Mouse (Mus musculus) neural tube, embryonic 14.5 days (tissue): ENCODE measurements at regions not wholly inside any gene's neighbourhood (a gene's known extent, or its start where the extent isn't known, plus 50 kb on each side); places are given as distances from the start of the nearest gene placed in this dataset.

Source experiments
- ATAC-seq: fragments of 200-750 bp; cut with Nextera tagmentation; 2 replicates; pipeline ENCODE4 v1.8.0; 2017; ENCODE audit warnings: low read depth, mild to moderate bottlenecking, moderate TSS enrichment, moderate library complexity
- H3K27ac ChIP-seq: fragments of 300-500 bp; sonication (generic); 2 replicates; pipeline ENCODE4 v1.5.1; 2014; ENCODE audit warnings: low read depth, mild to moderate bottlenecking, control low read depth, low read length, moderate library complexity, mixed read lengths
- H3K27me3 ChIP-seq: fragments of 300-500 bp; sonication (generic); 2 replicates; pipeline ENCODE4 v1.6.1; 2014; ENCODE audit warnings: low read length; ENCODE audit not compliant: control insufficient read depth, insufficient read depth
- H3K36me3 ChIP-seq: fragments of 300-500 bp; sonication (generic); 2 replicates; pipeline ENCODE4 v1.6.1; 2014; ENCODE audit warnings: low read length, mixed read lengths; ENCODE audit not compliant: control insufficient read depth, insufficient read depth
- H3K4me1 ChIP-seq: fragments of 300-500 bp; sonication (generic); 2 replicates; pipeline ENCODE4 v1.6.1; 2014; ENCODE audit warnings: low read length; ENCODE audit not compliant: control insufficient read depth, insufficient read depth
- H3K4me2 ChIP-seq: fragments of 300-500 bp; sonication (generic); 2 replicates; pipeline ENCODE4 v1.6.1; 2014; ENCODE audit warnings: mild to moderate bottlenecking, low read depth, low read length, control low read depth
- H3K4me3 ChIP-seq: fragments of 300-500 bp; sonication (generic); 2 replicates; pipeline ENCODE4 v1.5.1; 2014; ENCODE audit warnings: low read depth, low read length, control low read depth, mixed read lengths
- H3K9ac ChIP-seq: fragments of 300-500 bp; sonication (generic); replicated peaks from 2 replicates; pipeline ENCODE4 v1.6.1; 2014; ENCODE audit warnings: low read depth, mild to moderate bottlenecking, control low read depth, low read length, mixed read lengths
- H3K9me3 ChIP-seq: fragments of 300-500 bp; sonication (generic); 2 replicates; pipeline ENCODE4 v1.6.1; 2016; ENCODE audit warnings: low read length; ENCODE audit not compliant: control insufficient read depth
- whole genome bisulfite sequencing: fragments of 180-500 bp; shearing (Covaris S2); extraction: QIAGEN DNeasy Blood & Tissue Kit; methylation state at CpG from one replicate; pipeline ENCODE4 v1.1.7; 2014; 5-methylcytosine and 5-hydroxymethylcytosine counted together

DNA sequence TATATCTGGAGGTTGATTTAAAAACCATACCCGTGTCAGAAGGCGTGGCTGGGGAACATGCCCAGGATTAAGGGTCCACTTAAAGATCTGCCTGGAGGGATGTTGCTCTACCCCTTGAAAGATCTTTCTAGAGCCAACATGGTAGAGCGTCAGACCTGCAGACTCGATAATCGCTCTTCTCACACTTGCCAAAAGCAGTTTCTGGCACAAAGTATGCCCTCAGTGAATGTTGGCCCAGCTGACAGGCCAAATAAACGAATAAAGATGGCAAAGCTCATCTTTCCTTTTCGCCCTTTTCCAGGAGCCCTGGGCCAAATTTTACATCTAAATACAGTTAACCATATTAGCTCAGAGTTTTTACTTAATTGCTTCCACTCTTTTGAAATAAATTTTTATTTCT is 118.4 kb upstream of the Gsc start:
- Histone ChIP-seq H3K9me3 (no peaks in the 10 kb centered on the region), H3K4me1 (peaks cover 14% of the 10 kb centered on the region), H3K4me3 (no peak overlapping the region), H3K4me2 (no peak overlapping the region), H3K27me3 (no peaks in the 10 kb centered on the region), H3K36me3 (no peaks in the 10 kb centered on the region), H3K27ac (no peak overlapping the region), H3K9ac (no peak overlapping the region)
- 81% methylated on average over 7 of the region's 7 CpGs for WGBS
- ATAC-seq = no peak

DNA sequence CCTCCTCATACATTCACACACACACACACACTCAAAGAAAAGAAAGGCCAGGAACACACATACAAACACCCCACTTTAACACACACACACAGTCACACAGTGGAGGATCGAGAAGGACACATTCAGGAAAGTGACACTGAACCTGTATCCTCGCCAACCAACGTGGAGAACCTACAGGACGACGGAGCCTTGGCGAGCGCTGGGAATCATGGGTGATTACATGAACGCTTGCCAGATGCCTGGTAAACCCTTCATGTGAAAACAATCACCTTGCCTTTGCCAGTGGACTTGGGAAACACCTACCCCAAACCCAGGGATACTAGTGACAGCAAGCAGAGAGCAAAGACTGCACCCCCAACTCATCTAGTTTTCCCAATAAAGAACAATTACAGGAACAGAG is 117.2 kb upstream of the Gsc start:
- no peaks in the 10 kb centered on the region for H3K9me3 ChIP-seq
- H3K27ac ChIP-seq = no peak overlapping the region
- 89% methylated on average over 8 of the region's 8 CpGs for WGBS
- ATAC-seq = no peak
- no peak overlapping the region for H3K4me3 ChIP-seq
- H3K27me3 ChIP-seq = no peaks in the 10 kb centered on the region
- H3K4me1 ChIP-seq = peaks cover 14% of the 10 kb centered on the region
- no peaks in the 10 kb centered on the region for H3K36me3 ChIP-seq
- H3K9ac ChIP-seq = no peak overlapping the region
- no peak overlapping the region for H3K4me2 ChIP-seq

DNA sequence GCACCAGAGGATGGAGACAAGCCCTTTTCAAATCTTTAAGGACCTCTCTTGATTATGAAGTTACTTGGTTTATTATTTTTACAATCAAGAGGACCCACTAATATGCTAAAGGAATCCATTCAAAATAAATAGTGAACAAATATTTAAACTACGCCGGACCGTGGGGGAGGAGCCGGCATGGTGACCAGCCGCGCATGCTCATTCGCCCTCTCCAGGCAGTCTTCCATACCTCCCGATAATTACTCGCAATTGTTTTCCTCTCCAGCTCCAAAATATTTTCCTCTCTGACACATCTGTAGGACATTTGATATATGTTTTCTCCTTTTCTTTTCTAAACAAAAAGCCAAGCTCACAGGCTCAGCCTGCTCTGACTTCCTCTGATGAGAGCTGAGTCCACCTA is 111.3 kb upstream of the Gsc start:
- 77% methylated on average over 9 of the region's 9 CpGs for WGBS
- no peak for ATAC-seq
- no peak overlapping the region for H3K9ac ChIP-seq
- H3K4me2 ChIP-seq = no peak overlapping the region
- no peak overlapping the region for H3K27ac ChIP-seq
- H3K9me3 ChIP-seq = no peaks in the 10 kb centered on the region
- no peaks in the 10 kb centered on the region for H3K27me3 ChIP-seq
- H3K4me1 ChIP-seq = 0 out of 2 replicates have a peak, but pooled peaks cover 2% of the 10 kb centered on the region
- H3K4me3 ChIP-seq = no peak overlapping the region
- no peaks in the 10 kb centered on the region for H3K36me3 ChIP-seq

DNA sequence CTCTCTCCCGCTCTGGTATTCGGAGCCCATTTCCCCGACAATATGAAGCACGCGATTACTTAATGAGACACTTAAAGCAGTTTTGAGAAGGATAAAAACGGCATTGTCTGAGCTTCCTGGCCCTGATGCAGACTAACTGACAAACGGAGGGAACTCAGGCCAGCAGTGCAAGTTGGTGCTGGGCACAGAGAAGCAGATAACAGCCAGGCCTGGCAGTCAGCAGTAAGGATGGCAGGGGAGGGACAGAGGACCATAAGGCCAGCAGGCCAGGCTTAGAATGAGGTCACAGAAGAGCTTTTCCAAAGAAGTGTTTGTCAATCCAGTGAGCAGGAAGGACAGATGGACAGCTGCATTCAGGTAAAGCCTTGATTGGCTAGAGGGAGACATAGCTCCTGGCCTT is 107.7 kb upstream of the Gsc start:
- no peak for ATAC-seq
- Histone ChIP-seq H3K9me3 (no peaks in the 10 kb centered on the region), H3K4me1 (0 out of 2 replicates have a peak, but pooled peaks cover 2% of the 10 kb centered on the region), H3K4me2 (no peak overlapping the region), H3K4me3 (no peak overlapping the region), H3K27ac (no peak overlapping the region), H3K9ac (no peak overlapping the region), H3K27me3 (no peaks in the 10 kb centered on the region), H3K36me3 (no peaks in the 10 kb centered on the region)
- WGBS = 58% methylated on average over 7 of the region's 7 CpGs

DNA sequence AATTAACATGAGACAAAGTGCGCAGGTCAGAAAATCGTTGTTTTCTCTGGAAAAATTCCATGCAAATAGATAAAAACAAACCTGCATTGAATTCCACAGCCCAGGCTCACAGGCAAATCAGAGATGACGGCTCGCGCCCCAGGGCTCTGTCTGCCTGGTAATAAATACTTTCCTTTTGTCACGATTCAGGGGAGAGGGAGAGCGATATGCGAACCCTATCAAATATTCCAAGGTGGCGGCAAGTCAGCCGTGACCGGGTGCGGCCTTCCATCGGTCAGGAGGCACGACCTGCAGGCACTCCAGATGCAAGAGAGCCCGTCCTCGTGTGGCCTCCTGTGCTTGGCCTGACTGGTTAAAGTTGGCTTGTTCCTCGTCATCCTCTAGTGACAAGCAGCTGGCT is 94.5 kb upstream of the Gsc start:
- no peaks in the 10 kb centered on the region for H3K36me3 ChIP-seq
- 0 out of 2 replicates have a peak, but pooled peaks have one; percentile 31 for ATAC-seq
- WGBS = 71% methylated on average over 17 of the region's 17 CpGs
- H3K4me2 ChIP-seq = no peak overlapping the region
- H3K9ac ChIP-seq = no peak overlapping the region
- no peaks in the 10 kb centered on the region for H3K4me1 ChIP-seq
- H3K27me3 ChIP-seq = no peaks in the 10 kb centered on the region
- H3K4me3 ChIP-seq = no peak overlapping the region
- no peaks in the 10 kb centered on the region for H3K9me3 ChIP-seq
- H3K27ac ChIP-seq = no peak overlapping the region

DNA sequence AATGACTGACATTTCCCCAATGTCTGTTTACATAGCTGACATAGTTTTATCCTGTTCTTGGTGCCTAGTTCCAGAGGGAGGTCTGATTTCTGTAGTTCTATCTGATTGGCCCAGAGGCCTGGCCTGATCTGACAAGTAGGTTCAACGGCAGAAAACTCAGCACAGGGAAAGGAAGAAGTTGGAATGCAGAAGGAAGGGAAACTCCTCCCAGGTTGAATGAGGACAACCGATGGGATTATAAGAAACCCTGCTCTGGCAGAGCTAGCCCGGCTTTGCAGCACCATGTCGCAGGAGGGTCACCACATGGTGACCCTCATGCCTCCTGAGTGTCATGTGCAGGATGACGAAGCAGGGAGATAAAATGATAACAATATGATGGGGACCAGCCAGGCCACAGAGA is 89.8 kb upstream of the Gsc start:
- Histone ChIP-seq H3K9ac (no peak overlapping the region), H3K27ac (no peak overlapping the region), H3K27me3 (no peaks in the 10 kb centered on the region), H3K36me3 (no peaks in the 10 kb centered on the region), H3K4me3 (no peak overlapping the region), H3K4me1 (no peaks in the 10 kb centered on the region), H3K4me2 (no peak overlapping the region), H3K9me3 (no peaks in the 10 kb centered on the region)
- WGBS = 78% methylated on average over 5 of the region's 5 CpGs
- no peak for ATAC-seq

DNA sequence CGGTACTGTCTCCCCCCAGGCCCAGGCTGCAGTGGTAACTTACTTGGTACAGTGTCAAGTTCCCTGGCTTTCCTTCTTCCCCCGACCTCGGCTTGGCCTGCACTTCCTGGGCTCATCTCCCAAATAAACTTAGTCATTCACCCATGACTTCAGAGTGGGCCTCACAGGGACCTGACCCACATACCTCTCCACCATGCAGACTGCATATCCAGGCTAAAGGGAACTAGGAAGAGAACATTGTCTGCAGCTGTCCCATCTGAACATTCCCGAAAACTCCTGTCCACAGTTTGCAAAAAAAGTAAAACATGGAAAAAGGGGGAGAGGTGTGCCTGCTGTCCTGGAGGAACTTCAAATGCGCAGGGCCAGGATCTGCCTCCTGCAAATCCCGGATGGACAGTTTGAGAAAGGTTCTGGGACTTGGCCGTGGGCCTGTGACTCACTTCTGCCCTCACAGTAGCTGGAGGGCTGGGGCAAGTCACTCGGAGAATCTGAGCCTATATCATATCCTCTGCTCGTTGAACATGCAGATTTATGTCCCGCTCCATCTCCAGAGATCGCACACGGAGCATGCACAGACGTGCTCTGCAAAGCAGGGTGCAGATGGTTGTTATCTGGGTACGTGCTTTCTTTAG is 87.9 kb upstream of the Gsc start:
- WGBS = 60% methylated on average over 14 of the region's 14 CpGs
- no peaks in the 10 kb centered on the region for H3K27me3 ChIP-seq
- no peak overlapping the region for H3K27ac ChIP-seq
- H3K9me3 ChIP-seq = no peaks in the 10 kb centered on the region
- no peak overlapping the region for H3K4me3 ChIP-seq
- H3K4me1 ChIP-seq = no peaks in the 10 kb centered on the region
- ATAC-seq = no peak
- H3K36me3 ChIP-seq = no peaks in the 10 kb centered on the region
- no peak overlapping the region for H3K4me2 ChIP-seq
- no peak overlapping the region for H3K9ac ChIP-seq

DNA sequence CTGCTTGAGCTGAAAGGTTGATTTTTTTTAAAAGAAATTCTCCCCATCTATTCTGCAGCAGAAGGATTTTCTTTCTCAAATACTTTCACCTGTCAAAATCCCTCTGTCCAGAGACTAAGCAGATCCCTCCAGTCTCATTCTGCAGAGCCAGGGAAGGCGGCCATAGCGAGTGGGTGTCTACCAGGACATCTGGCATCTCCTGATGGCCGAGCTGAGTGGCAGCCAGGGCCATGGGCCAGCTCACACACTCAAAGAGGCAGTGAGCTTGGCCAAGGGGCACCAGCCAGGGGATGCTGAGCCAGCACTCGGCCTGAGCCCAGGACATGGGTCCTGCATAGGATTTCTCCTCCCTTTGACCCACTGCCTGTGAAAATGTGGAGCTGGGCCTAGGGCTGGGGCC is 84.6 kb upstream of the Gsc start:
- H3K36me3 ChIP-seq = no peaks in the 10 kb centered on the region
- no peak overlapping the region for H3K4me3 ChIP-seq
- H3K9me3 ChIP-seq = no peaks in the 10 kb centered on the region
- H3K4me2 ChIP-seq = no peak overlapping the region
- H3K27me3 ChIP-seq = no peaks in the 10 kb centered on the region
- no peak overlapping the region for H3K27ac ChIP-seq
- no peak overlapping the region for H3K9ac ChIP-seq
- no peak for ATAC-seq
- no peaks in the 10 kb centered on the region for H3K4me1 ChIP-seq
- 60% methylated on average over 4 of the region's 4 CpGs for WGBS

DNA sequence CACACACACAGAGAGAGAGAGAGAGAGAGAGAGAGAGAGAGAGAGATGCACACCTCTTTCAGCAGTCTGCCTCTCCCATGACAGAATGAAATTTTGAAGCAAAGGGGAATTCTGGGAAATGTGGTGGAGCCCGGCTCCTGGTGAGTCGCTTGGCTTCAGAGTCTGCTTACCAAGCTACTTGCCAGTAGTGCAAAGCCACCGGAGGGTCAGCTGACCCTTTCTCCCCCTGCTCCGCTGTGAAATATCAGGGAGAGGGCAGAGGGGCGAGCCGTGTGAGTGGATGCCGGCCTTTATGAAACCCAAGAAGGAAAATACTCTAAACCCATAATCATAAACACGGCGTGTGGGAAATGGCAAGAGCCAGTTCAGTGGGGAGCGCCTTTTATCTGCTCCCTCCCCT is 84.2 kb upstream of the Gsc start:
- H3K4me3 ChIP-seq = no peak overlapping the region
- no peak overlapping the region for H3K9ac ChIP-seq
- no peaks in the 10 kb centered on the region for H3K4me1 ChIP-seq
- ATAC-seq = no peak
- no peaks in the 10 kb centered on the region for H3K36me3 ChIP-seq
- H3K27me3 ChIP-seq = no peaks in the 10 kb centered on the region
- no peak overlapping the region for H3K4me2 ChIP-seq
- H3K27ac ChIP-seq = no peak overlapping the region
- WGBS = 84% methylated on average over 10 of the region's 10 CpGs
- H3K9me3 ChIP-seq = no peaks in the 10 kb centered on the region
